Mouse (Mus musculus): ENCODE measurements at regions not wholly inside any gene's neighbourhood (a gene's known extent, or its start where the extent isn't known, plus 50 kb on each side); places are given as distances from the start of the nearest gene placed in this dataset.

GRCm38 (mm10) chr17:4738717-4739485 is 255.2 kb upstream of the Arid1b start:
- H3K36me3 ChIP-seq (ENCODE audit: inconsistent target): no peaks in the 10 kb centered on the region
- no peak overlapping the region for H3K27ac ChIP-seq
- WGBS (ENCODE audit: missing documents): 87% methylated on average over 7 of the region's 7 CpGs
- H3K79me2 ChIP-seq (ENCODE audit: inconsistent target): no peaks in the 10 kb centered on the region
- H3K4me3 ChIP-seq (ENCODE audit: inconsistent target): no peak overlapping the region

- 82% methylated on average over 5 of the region's 5 CpGs for WGBS (ENCODE audit: missing documents)
- Histone ChIP-seq H3K4me3 (ENCODE audit: inconsistent target) (no peak overlapping the region), H3K79me2 (ENCODE audit: inconsistent target) (no peaks in the 10 kb centered on the region), H3K27ac (no peak overlapping the region), H3K36me3 (ENCODE audit: inconsistent target) (no peaks in the 10 kb centered on the region)
These were observed 253.3 kb upstream of the Arid1b start for GRCm38 (mm10) chr17:4740784-4741183.

GRCm38 (mm10) chr17:4742314-4742713 is 251.8 kb upstream of the Arid1b start:
- H3K27ac ChIP-seq: no peak overlapping the region
- H3K36me3 ChIP-seq (ENCODE audit: inconsistent target): no peaks in the 10 kb centered on the region
- WGBS (ENCODE audit: missing documents): 0% methylated on average over 1 of the region's 1 CpGs
- H3K79me2 ChIP-seq (ENCODE audit: inconsistent target): no peaks in the 10 kb centered on the region
- H3K4me3 ChIP-seq (ENCODE audit: inconsistent target): no peak overlapping the region

- Histone ChIP-seq H3K27ac (no peak overlapping the region), H3K79me2 (ENCODE audit: inconsistent target) (no peaks in the 10 kb centered on the region), H3K36me3 (ENCODE audit: inconsistent target) (no peaks in the 10 kb centered on the region), H3K4me3 (ENCODE audit: inconsistent target) (no peak overlapping the region)
- whole genome bisulfite sequencing (ENCODE audit: missing documents): 94% methylated on average over 6 of the region's 6 CpGs
These were observed 231.2 kb upstream of the Arid1b start for GRCm38 (mm10) chr17:4762956-4763355.

GRCm38 (mm10) chr17:4765723-4766122 is 228.4 kb upstream of the Arid1b start:
- Histone ChIP-seq H3K27ac (no peak overlapping the region), H3K4me3 (ENCODE audit: inconsistent target) (no peak overlapping the region), H3K79me2 (ENCODE audit: inconsistent target) (no peaks in the 10 kb centered on the region), H3K36me3 (ENCODE audit: inconsistent target) (no peaks in the 10 kb centered on the region)
- 94% methylated on average over 5 of the region's 5 CpGs for WGBS (ENCODE audit: missing documents)

GRCm38 (mm10) chr17:4767947-4768522 is 226.1 kb upstream of the Arid1b start:
- H3K27ac ChIP-seq: no peak overlapping the region
- H3K4me3 ChIP-seq (ENCODE audit: inconsistent target): no peak overlapping the region
- H3K36me3 ChIP-seq (ENCODE audit: inconsistent target): no peaks in the 10 kb centered on the region
- no peaks in the 10 kb centered on the region for H3K79me2 ChIP-seq (ENCODE audit: inconsistent target)
- 78% methylated on average over 5 of the region's 5 CpGs for WGBS (ENCODE audit: missing documents)

GRCm38 (mm10) chr17:4769284-4769683 is 224.8 kb upstream of the Arid1b start:
- no peaks in the 10 kb centered on the region for H3K79me2 ChIP-seq (ENCODE audit: inconsistent target)
- no peak overlapping the region for H3K4me3 ChIP-seq (ENCODE audit: inconsistent target)
- 88% methylated on average over 4 of the region's 4 CpGs for WGBS (ENCODE audit: missing documents)
- no peak overlapping the region for H3K27ac ChIP-seq
- no peaks in the 10 kb centered on the region for H3K36me3 ChIP-seq (ENCODE audit: inconsistent target)

GRCm38 (mm10) chr17:4770052-4770451 is 224.1 kb upstream of the Arid1b start:
- Histone ChIP-seq H3K36me3 (ENCODE audit: inconsistent target) (no peaks in the 10 kb centered on the region), H3K4me3 (ENCODE audit: inconsistent target) (no peak overlapping the region), H3K27ac (no peak overlapping the region), H3K79me2 (ENCODE audit: inconsistent target) (no peaks in the 10 kb centered on the region)
- 87% methylated on average over 3 of the region's 3 CpGs for WGBS (ENCODE audit: missing documents)

- H3K36me3 ChIP-seq (ENCODE audit: inconsistent target): no peaks in the 10 kb centered on the region
These were observed 216.0 kb upstream of the Arid1b start for GRCm38 (mm10) chr17:4778161-4778560.

GRCm38 (mm10) chr17:4779017-4779416 is 215.1 kb upstream of the Arid1b start:
- no peak overlapping the region for H3K27ac ChIP-seq
- WGBS (ENCODE audit: missing documents): 93% methylated on average over 10 of the region's 10 CpGs
- no peak overlapping the region for H3K4me3 ChIP-seq (ENCODE audit: inconsistent target)
- H3K36me3 ChIP-seq (ENCODE audit: inconsistent target): no peaks in the 10 kb centered on the region
- no peaks in the 10 kb centered on the region for H3K79me2 ChIP-seq (ENCODE audit: inconsistent target)

More at GRCm38 (mm10) chr17:4778161-4778560, 216.0 kb upstream of the Arid1b start:
- Histone ChIP-seq H3K4me3 (ENCODE audit: inconsistent target) (no peak overlapping the region), H3K79me2 (ENCODE audit: inconsistent target) (no peaks in the 10 kb centered on the region), H3K27ac (no peak overlapping the region)
- WGBS (ENCODE audit: missing documents): 2% methylated on average over 14 of the region's 14 CpGs

- 87% methylated on average over 3 of the region's 3 CpGs for WGBS (ENCODE audit: missing documents)
- Histone ChIP-seq H3K4me3 (ENCODE audit: inconsistent target) (no peak overlapping the region), H3K36me3 (ENCODE audit: inconsistent target) (no peaks in the 10 kb centered on the region), H3K27ac (no peak overlapping the region), H3K79me2 (ENCODE audit: inconsistent target) (no peaks in the 10 kb centered on the region)
These were observed 212.5 kb upstream of the Arid1b start for GRCm38 (mm10) chr17:4781586-4781985.

GRCm38 (mm10) chr17:4784296-4784695 is 209.8 kb upstream of the Arid1b start:
- no peaks in the 10 kb centered on the region for H3K79me2 ChIP-seq (ENCODE audit: inconsistent target)
- H3K27ac ChIP-seq: no peak overlapping the region
- 88% methylated on average over 5 of the region's 5 CpGs for WGBS (ENCODE audit: missing documents)
- no peak overlapping the region for H3K4me3 ChIP-seq (ENCODE audit: inconsistent target)
- H3K36me3 ChIP-seq (ENCODE audit: inconsistent target): no peaks in the 10 kb centered on the region

GRCm38 (mm10) chr17:4785281-4785839 is 208.8 kb upstream of the Arid1b start:
- Histone ChIP-seq H3K79me2 (ENCODE audit: inconsistent target) (no peaks in the 10 kb centered on the region), H3K36me3 (ENCODE audit: inconsistent target) (no peaks in the 10 kb centered on the region), H3K4me3 (ENCODE audit: inconsistent target) (no peak overlapping the region), H3K27ac (no peak overlapping the region)
- 84% methylated on average over 4 of the region's 6 CpGs for WGBS (ENCODE audit: missing documents)

- Histone ChIP-seq H3K27ac (no peak overlapping the region), H3K79me2 (ENCODE audit: inconsistent target) (no peaks in the 10 kb centered on the region), H3K4me3 (ENCODE audit: inconsistent target) (no peak overlapping the region), H3K36me3 (ENCODE audit: inconsistent target) (no peaks in the 10 kb centered on the region)
These were observed 207.6 kb upstream of the Arid1b start for GRCm38 (mm10) chr17:4786524-4786923.

GRCm38 (mm10) chr17:4791873-4792272 is 202.3 kb upstream of the Arid1b start:
- H3K36me3 ChIP-seq (ENCODE audit: inconsistent target): no peaks in the 10 kb centered on the region
- H3K79me2 ChIP-seq (ENCODE audit: inconsistent target): no peaks in the 10 kb centered on the region
- WGBS (ENCODE audit: missing documents): 6% methylated on average over 10 of the region's 10 CpGs
- H3K27ac ChIP-seq: no peak overlapping the region
- no peak overlapping the region for H3K4me3 ChIP-seq (ENCODE audit: inconsistent target)
